Mouse (Mus musculus): ENCODE data around the gene CK137956.

DNA sequence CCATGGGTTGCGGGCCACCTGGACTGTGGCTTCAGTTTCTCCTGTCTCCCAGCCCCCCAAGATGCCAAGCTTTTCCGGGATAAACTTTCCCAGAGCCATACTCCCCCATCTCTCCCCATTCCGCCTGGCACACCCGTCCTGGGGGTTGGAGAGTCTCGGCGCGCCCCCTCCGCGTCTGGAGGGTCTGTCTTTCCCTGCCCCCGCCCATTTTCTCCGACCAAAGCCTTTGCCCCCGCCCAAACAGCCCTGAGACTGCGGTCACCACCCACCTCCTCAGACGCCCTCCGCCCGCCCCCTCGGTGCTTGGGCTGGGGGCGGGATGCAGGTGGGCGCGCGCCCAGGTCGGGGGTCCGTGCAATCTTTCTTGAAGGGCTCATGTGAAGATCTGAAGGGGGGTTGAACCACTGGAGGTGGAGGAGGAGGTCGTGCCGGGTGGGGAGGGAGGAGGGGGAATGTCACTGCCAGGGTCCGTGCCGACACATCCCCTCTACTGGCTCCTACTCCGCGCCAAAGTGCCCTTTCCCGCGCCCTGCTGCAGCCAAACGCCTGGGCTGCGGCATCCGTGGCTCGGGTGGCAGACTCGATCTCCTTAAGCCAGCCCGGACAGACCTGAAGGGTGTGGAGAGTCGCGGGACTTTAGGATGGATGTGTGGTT lies 17.9 kb upstream of the CK137956 start:
- TF ChIP-seq CTCF (IDR thresholded peaks at IDR 0.05; ENCODE audit: borderline replicate concordance, control insufficient read depth, extremely low read depth, insufficient read depth, low read length, poor library complexity) (no peak), POLR2A (IDR thresholded peaks at IDR 0.05; ENCODE audit: control insufficient read depth, extremely low read depth, insufficient read depth, low read length, poor library complexity) (no peak)
